Mouse (Mus musculus) heart, embryonic 12.5 days (tissue): Measurements from ENCODE around the gene Omp. TPM values are rescaled to one million over a fixed set of nuclear protein-coding genes. Genes with fewer than 3 reads are reported as not detected.
A peak's percentile ranks its signal among the peaks of the same experiment; 100 is the strongest.

Experiments used
- ATAC-seq: fragments of 200-750 bp; cut with Nextera tagmentation; 2 replicates; pipeline ENCODE4 v1.8.0; 2017; ENCODE audit warnings: moderate TSS enrichment, moderate library complexity; ENCODE audit not compliant: insufficient number of reproducible peaks, low FRiP score
- H3K27ac ChIP-seq: fragments of 300-500 bp; sonication (generic); 2 replicates; pipeline ENCODE4 v1.5.1; 2016; ENCODE audit warnings: mild to moderate bottlenecking, moderate library complexity; ENCODE audit not compliant: poor library complexity, severe bottlenecking
- H3K27me3 ChIP-seq: fragments of 300-500 bp; sonication (generic); replicated peaks from 2 replicates; pipeline ENCODE4 v1.6.1; 2016; ENCODE audit warnings: mild to moderate bottlenecking, moderate library complexity
- H3K36me3 ChIP-seq: fragments of 300-500 bp; sonication (generic); 2 replicates; pipeline ENCODE4 v1.6.1; 2016; ENCODE audit warnings: mild to moderate bottlenecking, moderate library complexity
- H3K4me1 ChIP-seq: fragments of 300-500 bp; sonication (generic); replicated peaks from 2 replicates; pipeline ENCODE4 v1.6.1; 2016; ENCODE audit warnings: mild to moderate bottlenecking
- H3K4me2 ChIP-seq: fragments of 300-500 bp; sonication (generic); 2 replicates; pipeline ENCODE4 v1.6.1; 2016; ENCODE audit warnings: mild to moderate bottlenecking, moderate library complexity
- H3K4me3 ChIP-seq: fragments of 300-500 bp; sonication (generic); 2 replicates; pipeline ENCODE4 v1.5.1; 2016; ENCODE audit warnings: mild to moderate bottlenecking
- H3K9ac ChIP-seq: fragments of 300-500 bp; sonication (generic); 2 replicates; pipeline ENCODE4 v1.6.1; 2016; ENCODE audit warnings: mild to moderate bottlenecking, moderate library complexity
- H3K9me3 ChIP-seq: fragments of 300-500 bp; sonication (generic); replicated peaks from 2 replicates; pipeline ENCODE4 v1.6.1; 2016; ENCODE audit warnings: mild to moderate bottlenecking, moderate library complexity
- WGBS: fragments of 180-500 bp; shearing (Covaris S2); methylation state at CpG from one replicate; pipeline ENCODE4 v1.1.7; 2016; 5-methylcytosine and 5-hydroxymethylcytosine counted together
- polyA plus RNA-seq: library from polyadenylated mRNA; unstranded; fragments of >200 nt; fragmentation: Nextera tagmentation; extraction: Ambion mirVana; gene quantifications from 2 replicates; pipeline ENCODE4 v1.2.1, GENCODE M21; 2016

Gene Omp
- polyA plus RNA-seq, 1 experiment from 2014 or later: 0.20 TPM

DNA sequence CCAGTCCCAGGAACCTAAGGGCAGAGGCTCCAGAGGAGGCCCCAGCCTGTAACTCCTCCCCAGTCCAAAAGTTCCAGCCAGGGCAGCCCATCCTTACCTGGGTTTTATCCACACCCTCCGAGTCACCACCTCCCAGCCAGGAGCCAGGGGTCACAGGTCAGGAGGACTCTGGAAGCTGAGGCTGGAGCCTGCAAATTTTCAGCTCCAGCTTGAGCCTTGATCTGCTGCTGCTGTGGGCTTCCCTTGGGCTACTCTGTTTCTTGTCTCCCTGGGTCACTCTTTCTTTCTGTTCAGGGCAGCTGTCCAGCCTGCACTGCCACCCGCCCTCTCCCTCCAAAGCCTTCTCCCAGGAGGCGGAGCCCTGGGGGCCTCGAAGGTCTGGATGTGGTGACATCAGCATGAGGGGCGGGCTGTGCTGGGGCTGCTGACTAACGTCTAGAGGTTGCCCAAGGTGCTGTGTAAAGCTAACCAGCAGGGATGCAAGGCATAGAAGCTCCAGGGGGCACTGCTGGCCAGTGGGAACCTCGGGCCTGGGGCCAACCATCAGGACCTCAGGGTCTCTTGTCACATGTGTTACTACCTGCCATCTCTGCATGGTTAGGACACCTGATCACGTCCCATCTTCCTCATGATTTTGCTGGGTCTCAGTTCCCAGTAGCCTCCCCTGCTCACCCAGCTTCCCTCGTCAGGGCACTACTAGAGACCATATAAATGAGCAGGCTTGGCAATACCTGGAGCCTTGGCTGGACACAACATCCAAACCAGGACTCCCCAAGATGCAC, 25.9 kb downstream of the Omp start, which contains the start of gene Myo7a:
TSS of gene Myo7a (minus strand) at position 346 of the 782 bp plus-strand sequence.
- WGBS: 26% methylated on average over 9 of the region's 9 CpGs
- ATAC-seq: peak; percentile 56
- Histone ChIP-seq H3K27ac (no peak within 1 kb of the TSS), H3K36me3 (no peaks in the 10 kb centered on the region; the same call in 1 of the 2 replicates), H3K4me2 (peak within 1 kb of the TSS; percentile 63), H3K9ac (peak within 1 kb of the TSS; percentile 43; the same call in 1 of the 2 replicates), H3K9me3 (no peaks in the 10 kb centered on the region), H3K4me1 (peaks cover 35% of the 10 kb centered on the region), H3K4me3 (peak within 1 kb of the TSS; percentile 24; the same call in 1 of the 2 replicates), H3K27me3 (no peaks in the 10 kb centered on the region; the same call in 1 of the 2 replicates)

DNA sequence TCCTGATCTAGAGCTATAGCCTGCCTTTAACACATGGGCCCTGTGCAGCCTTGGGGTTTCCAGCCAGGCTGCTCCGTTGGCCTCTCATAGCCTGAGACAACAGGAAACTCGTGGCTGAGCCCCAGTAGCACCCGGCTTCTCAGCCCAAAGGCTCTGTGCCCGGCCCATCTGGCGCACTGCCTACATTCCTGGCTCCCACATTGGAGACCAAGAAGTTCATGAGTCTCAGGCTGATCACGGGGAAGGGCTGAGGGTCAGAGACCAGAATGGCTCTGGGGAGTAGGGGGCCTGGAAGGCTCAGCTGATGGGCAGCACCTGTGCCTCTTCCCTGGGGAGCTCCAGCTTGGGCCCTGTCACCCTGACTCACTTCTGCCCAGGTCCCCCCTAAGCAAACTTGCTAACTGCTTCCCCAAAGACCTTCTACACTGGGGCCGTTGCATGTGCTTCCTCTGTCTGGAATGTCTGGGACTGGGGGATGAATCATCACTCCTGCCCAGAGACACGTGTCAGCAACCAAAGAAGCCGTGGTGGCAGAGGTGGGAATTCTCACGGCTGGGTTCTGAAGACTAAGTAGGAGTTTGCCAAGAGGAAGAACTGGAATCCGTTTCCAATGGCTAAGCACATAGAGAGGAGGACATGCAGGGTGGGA, 28.2 kb downstream of the Omp start:
- 0 out of 2 replicates have a peak, but pooled peaks have one; percentile 7 for ATAC-seq
- no peak overlapping the region for H3K27ac ChIP-seq
- H3K36me3 ChIP-seq: no peaks in the 10 kb centered on the region
- no peak overlapping the region for H3K4me3 ChIP-seq
- 39% methylated on average over 11 of the region's 11 CpGs for WGBS
- no peak overlapping the region for H3K9ac ChIP-seq
- H3K4me2 ChIP-seq: no peak overlapping the region
- H3K4me1 ChIP-seq: peaks cover 35% of the 10 kb centered on the region
- peaks cover 9% of the 10 kb centered on the region for H3K27me3 ChIP-seq
- H3K9me3 ChIP-seq: no peaks in the 10 kb centered on the region

DNA sequence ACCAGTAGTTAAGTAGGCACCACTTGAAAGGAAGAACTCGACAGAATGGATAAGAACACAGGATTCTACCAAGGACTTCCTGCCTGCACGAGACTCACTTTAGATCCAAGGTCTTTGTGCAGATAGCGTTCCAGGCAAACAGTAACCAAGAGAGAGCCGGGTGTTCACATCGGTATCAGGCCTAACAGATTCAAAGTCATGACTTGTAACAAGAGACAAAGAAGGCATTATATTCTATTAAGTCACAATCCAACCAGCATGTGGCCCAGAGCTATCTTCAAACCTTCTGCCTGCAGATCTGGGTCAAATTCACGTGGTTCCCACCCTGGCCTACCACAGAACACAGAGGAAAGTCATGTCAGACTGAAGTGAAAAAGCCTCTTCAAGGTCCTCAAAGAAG, 30.6 kb downstream of the Omp start:
- Histone ChIP-seq H3K4me1 (peaks cover 33% of the 10 kb centered on the region), H3K36me3 (no peaks in the 10 kb centered on the region), H3K4me2 (no peak overlapping the region), H3K9me3 (no peaks in the 10 kb centered on the region), H3K9ac (no peak overlapping the region), H3K27ac (no peak overlapping the region), H3K4me3 (no peak overlapping the region), H3K27me3 (peaks cover 31% of the 10 kb centered on the region)
- 38% methylated on average over 6 of the region's 6 CpGs for WGBS
- no peak for ATAC-seq

DNA sequence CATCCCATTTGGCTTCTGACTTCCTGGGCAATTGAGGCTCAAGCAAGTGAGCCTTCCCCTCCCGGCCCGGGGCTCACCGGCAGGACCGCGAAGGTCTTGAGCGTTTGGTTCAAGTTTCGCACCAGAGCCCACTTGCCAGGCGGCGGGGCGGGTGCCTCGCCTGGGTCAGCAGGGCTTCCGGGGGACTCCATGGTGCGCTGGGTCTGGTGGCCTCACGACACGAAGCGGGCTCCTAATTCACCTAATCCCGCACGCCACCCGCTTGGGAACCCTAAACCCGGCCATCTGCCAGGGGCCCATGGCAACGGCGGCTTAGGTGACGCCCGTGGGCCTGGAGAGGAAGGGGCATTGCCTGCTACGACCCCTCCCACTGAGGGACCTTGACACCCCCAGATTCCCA, 34.1 kb downstream of the Omp start:
- peak overlapping the region; percentile 22 for H3K4me3 ChIP-seq
- no peak for ATAC-seq
- H3K36me3 ChIP-seq: no peaks in the 10 kb centered on the region
- H3K4me1 ChIP-seq: peaks cover 12% of the 10 kb centered on the region
- 5% methylated on average over 25 of the region's 25 CpGs for WGBS
- H3K9me3 ChIP-seq: no peaks in the 10 kb centered on the region
- peaks cover 31% of the 10 kb centered on the region for H3K27me3 ChIP-seq
- peak overlapping the region; percentile 59 for H3K4me2 ChIP-seq
- H3K9ac ChIP-seq: peak overlapping the region; percentile 6; the same call in 1 of the 2 replicates
- H3K27ac ChIP-seq: no peak overlapping the region

DNA sequence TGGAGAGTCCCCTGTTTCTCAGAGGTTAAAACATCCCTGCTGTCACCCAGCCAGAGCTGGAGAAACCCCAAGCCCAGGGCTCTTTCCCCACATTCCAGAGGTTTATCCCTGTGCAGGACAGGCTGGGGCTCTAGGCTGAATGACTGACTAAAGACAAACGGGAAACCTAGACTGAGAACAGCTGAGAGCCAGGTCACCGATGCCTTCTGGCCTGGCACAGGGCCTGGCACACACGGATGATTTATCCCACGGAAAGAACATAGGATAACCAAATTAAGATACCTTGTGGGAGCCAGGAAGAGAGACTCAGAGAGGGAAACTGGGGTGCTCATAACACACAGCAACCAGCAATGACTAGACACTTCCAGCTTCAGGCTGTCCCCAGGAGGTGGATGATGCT, 35.5 kb downstream of the Omp start:
- 65% methylated on average over 4 of the region's 4 CpGs for WGBS
- H3K9me3 ChIP-seq: no peaks in the 10 kb centered on the region
- H3K27ac ChIP-seq: no peak overlapping the region
- H3K4me2 ChIP-seq: no peak overlapping the region
- peaks cover 31% of the 10 kb centered on the region for H3K27me3 ChIP-seq
- no peak overlapping the region for H3K9ac ChIP-seq
- ATAC-seq: no peak
- peaks cover 16% of the 10 kb centered on the region for H3K4me1 ChIP-seq
- H3K4me3 ChIP-seq: no peak overlapping the region
- H3K36me3 ChIP-seq: no peaks in the 10 kb centered on the region

DNA sequence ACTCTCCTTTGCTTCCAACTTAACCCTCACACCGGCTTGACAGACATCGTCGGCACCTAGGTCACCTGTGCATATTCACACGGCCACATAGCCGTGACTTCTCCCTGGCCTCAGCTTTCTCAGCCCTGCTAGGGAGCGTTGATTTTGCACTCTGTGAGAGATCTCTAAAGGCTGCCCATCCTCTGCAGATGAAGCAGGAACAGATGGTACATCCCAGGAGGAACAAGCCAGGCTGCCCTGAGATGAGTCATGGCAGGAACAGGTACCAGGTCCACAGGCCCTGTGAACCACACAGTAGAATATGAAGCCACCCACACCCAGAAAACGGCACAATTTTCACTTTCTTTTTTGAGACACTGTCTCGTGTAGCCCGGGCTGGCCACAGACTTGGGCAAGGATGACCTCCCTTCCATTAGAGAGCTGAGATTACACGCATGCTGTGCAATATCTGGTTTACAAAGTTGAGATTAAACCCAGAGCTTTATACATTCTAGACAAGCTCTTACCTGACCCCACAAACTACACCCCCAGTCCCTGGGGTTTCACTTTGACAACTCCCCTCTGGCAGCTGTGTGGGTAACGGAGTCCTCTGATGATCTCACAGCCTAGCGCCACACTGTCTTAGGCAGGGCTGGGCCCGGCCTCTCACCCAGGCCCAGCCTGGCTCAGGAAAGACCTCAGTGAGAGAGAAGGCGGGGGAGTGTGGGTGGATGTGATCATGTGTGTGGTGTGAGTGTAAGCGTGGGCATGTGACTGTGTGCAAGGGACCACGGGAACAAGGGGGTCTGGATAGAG, 36.5 kb downstream of the Omp start:
- H3K9ac ChIP-seq: no peak overlapping the region
- H3K27ac ChIP-seq: no peak overlapping the region
- H3K4me2 ChIP-seq: no peak overlapping the region
- peaks cover 31% of the 10 kb centered on the region for H3K27me3 ChIP-seq
- H3K9me3 ChIP-seq: no peaks in the 10 kb centered on the region
- H3K36me3 ChIP-seq: no peaks in the 10 kb centered on the region
- WGBS: 75% methylated on average over 16 of the region's 16 CpGs
- peaks cover 26% of the 10 kb centered on the region for H3K4me1 ChIP-seq
- H3K4me3 ChIP-seq: no peak overlapping the region
- 0 out of 2 replicates have a peak, but pooled peaks have one; percentile 19 for ATAC-seq

DNA sequence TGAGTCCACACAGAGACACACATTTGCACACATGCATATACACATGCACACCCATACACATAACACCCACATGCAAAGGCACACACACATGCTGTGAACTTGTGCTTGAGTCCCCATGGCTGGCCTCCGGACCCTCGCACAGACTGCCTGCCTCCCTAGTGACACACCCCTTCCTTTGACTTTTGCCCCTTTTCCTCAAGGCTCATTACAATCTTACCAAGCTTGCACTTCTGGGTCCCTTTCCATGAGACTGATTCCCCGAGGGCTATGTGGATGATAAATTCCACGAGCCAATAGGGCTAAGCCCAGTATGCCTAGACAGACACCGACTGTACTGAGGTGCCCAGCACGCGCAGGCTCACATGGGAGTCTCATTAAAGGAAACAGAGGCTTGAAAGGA, 39.0 kb downstream of the Omp start:
- 83% methylated on average over 7 of the region's 7 CpGs for WGBS
- Histone ChIP-seq H3K9ac (no peak overlapping the region), H3K9me3 (no peaks in the 10 kb centered on the region), H3K4me1 (peaks cover 29% of the 10 kb centered on the region), H3K27me3 (peaks cover 15% of the 10 kb centered on the region), H3K4me2 (no peak overlapping the region), H3K4me3 (no peak overlapping the region), H3K36me3 (no peaks in the 10 kb centered on the region), H3K27ac (no peak overlapping the region)
- no peak for ATAC-seq

DNA sequence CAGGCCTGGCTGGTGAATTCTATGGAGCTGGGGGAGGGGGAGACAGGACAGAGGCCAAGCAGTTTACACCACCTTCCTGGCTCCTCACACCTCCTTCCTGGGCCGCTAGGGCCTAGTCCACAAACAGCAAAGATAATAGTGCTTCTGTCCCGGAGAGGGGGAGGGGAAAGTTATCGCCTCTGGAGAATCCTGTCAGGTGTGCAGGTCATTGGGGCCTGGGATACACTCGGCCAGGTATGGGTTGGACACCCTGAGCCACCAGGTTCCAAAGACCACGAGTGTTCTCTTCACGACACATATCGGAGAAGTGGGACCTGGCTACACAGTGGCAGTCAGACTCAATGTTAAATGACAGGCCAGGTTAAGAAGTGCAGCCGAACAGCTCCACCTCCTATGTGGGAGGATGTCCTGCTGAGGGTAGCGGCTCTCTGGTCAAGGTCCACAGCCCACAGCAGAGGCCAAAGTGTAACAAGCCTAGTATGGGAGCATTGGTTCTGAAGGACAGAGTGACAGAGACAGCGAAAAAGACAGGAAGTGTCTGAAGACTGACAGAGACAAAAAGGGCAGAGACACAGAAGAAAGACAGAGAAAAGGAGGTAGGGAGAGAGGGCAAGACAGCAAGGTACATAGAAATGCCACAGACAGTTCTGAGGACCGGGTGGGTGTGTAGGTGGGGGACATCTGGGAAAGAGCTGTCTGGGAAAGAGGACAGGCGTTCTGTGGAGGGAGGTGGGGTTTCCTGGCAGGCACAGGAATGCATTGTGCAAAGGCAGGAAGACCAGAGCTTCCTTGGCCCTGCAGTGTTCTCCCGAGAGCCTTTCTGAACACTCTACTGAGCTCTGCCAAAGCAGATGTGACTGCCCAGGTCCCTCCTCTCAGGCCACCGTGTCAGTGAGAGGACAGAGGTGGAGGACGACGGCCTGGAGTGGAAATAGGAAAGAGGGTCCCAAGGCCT, 40.5 kb downstream of the Omp start:
- Histone ChIP-seq H3K9me3 (no peaks in the 10 kb centered on the region), H3K27ac (peak overlapping the region; percentile 50), H3K4me1 (peaks cover 23% of the 10 kb centered on the region), H3K9ac (no peak overlapping the region), H3K36me3 (no peaks in the 10 kb centered on the region), H3K4me2 (no peak overlapping the region), H3K27me3 (no peaks in the 10 kb centered on the region; the same call in 1 of the 2 replicates), H3K4me3 (no peak overlapping the region)
- peak; percentile 30 for ATAC-seq
- WGBS: 48% methylated on average over 16 of the region's 16 CpGs

DNA sequence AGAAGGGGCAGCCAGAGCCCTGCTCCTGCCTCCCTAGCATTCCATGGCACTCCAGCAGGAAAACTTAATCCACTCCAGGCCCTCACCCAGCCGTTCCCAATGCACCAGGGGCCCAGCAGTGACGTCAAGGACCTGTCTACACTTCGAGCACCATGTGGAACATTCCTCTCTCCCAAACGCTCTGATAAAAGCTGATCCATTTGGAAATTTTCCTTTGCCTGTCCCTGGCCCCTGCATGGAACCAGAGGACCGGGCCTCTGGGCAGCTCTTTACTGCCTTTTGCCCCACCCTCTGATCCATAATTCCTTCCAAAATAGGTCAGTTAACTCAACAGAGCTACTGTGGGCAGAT, 41.4 kb downstream of the Omp start:
- Histone ChIP-seq H3K9ac (no peak overlapping the region), H3K36me3 (no peaks in the 10 kb centered on the region), H3K4me1 (peaks cover 23% of the 10 kb centered on the region), H3K27ac (peak overlapping the region; percentile 50), H3K4me2 (0 out of 2 replicates have a peak overlapping the region, but pooled peaks have one; percentile 53), H3K9me3 (no peaks in the 10 kb centered on the region), H3K4me3 (no peak overlapping the region), H3K27me3 (no peaks in the 10 kb centered on the region)
- ATAC-seq: no peak; the same call in 1 of the 2 replicates
- 18% methylated on average over 5 of the region's 5 CpGs for WGBS
